Mouse (Mus musculus) erythroblast, embryonic 14.5 days (primary cell): Measurements from ENCODE around the gene Dhx58. TPM values are rescaled to one million over a fixed set of nuclear protein-coding genes. Genes with fewer than 3 reads are reported as not detected.

Experiments used
- H3K27me3 ChIP-seq: 2 replicates; pipeline ENCODE4 v1.6.1; 2012; ENCODE audit warnings: inconsistent platforms; ENCODE audit not compliant: control insufficient read depth
- H3K36me3 ChIP-seq: 2 replicates; pipeline ENCODE4 v1.6.1; 2012; ENCODE audit warnings: mild to moderate bottlenecking, inconsistent platforms; ENCODE audit not compliant: control insufficient read depth
- H3K4me1 ChIP-seq: 2 replicates; pipeline ENCODE4 v1.6.1; 2012; ENCODE audit warnings: inconsistent platforms; ENCODE audit not compliant: control insufficient read depth
- H3K4me3 ChIP-seq: replicated peaks from 2 replicates; pipeline ENCODE3; 2012; ENCODE audit warnings: moderate library complexity, mild to moderate bottlenecking, inconsistent platforms
- H3K9me3 ChIP-seq: 2 replicates; pipeline ENCODE4 v1.6.1; 2012; ENCODE audit warnings: low read length, inconsistent platforms, mixed read lengths; ENCODE audit not compliant: control insufficient read depth
- GATA1 ChIP-seq: IDR thresholded peaks from 2 replicates; pipeline ENCODE4 v1.6.1; 2012; ENCODE audit warnings: low read length, inconsistent platforms, mixed read lengths
- TAL1 ChIP-seq: IDR thresholded peaks from 3 replicates; pipeline ENCODE4 v1.6.1; 2012; ENCODE audit warnings: low read length, inconsistent platforms, mixed read lengths
- polyA plus RNA-seq: library from polyadenylated mRNA; stranded (reverse); fragments of >175 nt; gene quantifications from 2 replicates; pipeline ENCODE4 v1.2.3, GENCODE M21; 2012

Dhx58 gene
- polyA plus RNA-seq, 1 experiment, result 0.20 TPM

- Histone ChIP-seq H3K27me3 (no peaks in the 10 kb centered on the region), H3K4me1 (peaks cover 40% of the 10 kb centered on the region), H3K36me3 (peaks cover 69% of the 10 kb centered on the region), H3K9me3 (no peaks in the 10 kb centered on the region), H3K4me3 (no peak overlapping the region)
- TF ChIP-seq TAL1, result no peak
- no peak for TF ChIP-seq GATA1
Measured at GRCm38 (mm10) chr11:100709201-100709810, 5.2 kb upstream of the Dhx58 start.

DNA sequence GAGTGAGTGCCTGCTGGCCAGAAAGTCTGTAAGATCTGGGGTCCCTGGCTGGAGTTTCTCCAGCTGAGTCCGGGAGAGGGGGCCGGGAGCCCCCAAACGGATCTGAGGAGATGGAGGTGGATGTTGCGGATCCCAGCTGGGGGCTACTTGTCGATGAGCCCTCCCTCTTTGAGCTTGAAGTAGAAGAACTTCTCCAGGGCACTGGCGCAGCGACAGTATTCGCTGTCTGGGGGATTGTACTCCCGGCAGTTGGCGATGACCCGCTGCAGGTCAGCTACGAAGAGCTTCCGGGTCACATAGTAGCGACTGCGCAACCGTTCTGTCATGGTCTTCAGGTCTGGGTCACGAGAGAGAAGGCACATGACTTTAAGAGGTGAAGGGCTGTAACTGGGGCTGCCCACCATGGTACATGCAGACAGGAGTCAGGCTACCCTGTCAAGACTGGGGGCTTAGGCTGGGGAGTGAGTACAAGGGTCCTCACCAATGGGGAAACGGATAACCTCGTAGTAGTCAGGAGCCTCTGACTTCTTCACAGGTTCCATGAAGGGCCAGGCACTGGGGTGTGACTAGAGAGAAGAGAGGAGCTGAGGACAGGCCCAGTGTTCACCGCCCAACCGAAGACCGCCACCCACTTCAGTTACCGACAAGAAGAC lies 1.1 kb upstream of the Dhx58 start:
- H3K4me1 ChIP-seq, result peaks cover 30% of the 10 kb centered on the region
- H3K9me3 ChIP-seq, result no peaks in the 10 kb centered on the region
- H3K4me3 ChIP-seq, result no peak overlapping the region
- H3K36me3 ChIP-seq, result peaks cover 51% of the 10 kb centered on the region
- TF ChIP-seq TAL1 (no peak), GATA1 (no peak)
- no peaks in the 10 kb centered on the region for H3K27me3 ChIP-seq

GRCm38 (mm10) chr11:100703366-100703765 lies 705 bp downstream of the Dhx58 start:
- Histone ChIP-seq H3K4me1 (peaks cover 30% of the 10 kb centered on the region), H3K4me3 (no peak overlapping the region), H3K36me3 (peaks cover 34% of the 10 kb centered on the region), H3K9me3 (no peaks in the 10 kb centered on the region), H3K27me3 (no peaks in the 10 kb centered on the region)
- no peak for TF ChIP-seq TAL1
- TF ChIP-seq GATA1, result no peak

DNA sequence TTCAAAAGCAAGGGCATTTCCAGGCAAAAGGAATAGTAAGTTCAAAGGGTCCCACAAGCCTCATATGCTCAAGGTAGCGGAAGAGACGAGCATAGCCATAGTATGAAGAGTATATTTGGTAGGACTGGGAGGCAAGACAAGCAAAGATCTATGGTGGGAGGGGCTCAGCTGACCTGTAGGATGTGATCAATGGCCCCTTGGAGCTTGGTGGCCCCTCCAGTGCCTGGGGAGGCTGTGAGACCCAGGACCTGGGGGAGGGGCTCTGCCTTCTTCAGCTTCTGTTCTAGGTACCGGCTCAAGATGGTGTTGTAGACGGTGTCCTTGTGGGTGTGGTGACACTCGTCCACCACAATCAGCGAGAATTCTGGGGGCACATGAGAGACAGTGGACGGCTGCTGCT lies 1.2 kb downstream of the Dhx58 start:
- Histone ChIP-seq H3K36me3 (peaks cover 29% of the 10 kb centered on the region), H3K4me3 (peak overlapping the region; percentile 48), H3K9me3 (no peaks in the 10 kb centered on the region), H3K4me1 (peaks cover 30% of the 10 kb centered on the region), H3K27me3 (no peaks in the 10 kb centered on the region)
- TF ChIP-seq GATA1 (no peak), TAL1 (no peak)

DNA sequence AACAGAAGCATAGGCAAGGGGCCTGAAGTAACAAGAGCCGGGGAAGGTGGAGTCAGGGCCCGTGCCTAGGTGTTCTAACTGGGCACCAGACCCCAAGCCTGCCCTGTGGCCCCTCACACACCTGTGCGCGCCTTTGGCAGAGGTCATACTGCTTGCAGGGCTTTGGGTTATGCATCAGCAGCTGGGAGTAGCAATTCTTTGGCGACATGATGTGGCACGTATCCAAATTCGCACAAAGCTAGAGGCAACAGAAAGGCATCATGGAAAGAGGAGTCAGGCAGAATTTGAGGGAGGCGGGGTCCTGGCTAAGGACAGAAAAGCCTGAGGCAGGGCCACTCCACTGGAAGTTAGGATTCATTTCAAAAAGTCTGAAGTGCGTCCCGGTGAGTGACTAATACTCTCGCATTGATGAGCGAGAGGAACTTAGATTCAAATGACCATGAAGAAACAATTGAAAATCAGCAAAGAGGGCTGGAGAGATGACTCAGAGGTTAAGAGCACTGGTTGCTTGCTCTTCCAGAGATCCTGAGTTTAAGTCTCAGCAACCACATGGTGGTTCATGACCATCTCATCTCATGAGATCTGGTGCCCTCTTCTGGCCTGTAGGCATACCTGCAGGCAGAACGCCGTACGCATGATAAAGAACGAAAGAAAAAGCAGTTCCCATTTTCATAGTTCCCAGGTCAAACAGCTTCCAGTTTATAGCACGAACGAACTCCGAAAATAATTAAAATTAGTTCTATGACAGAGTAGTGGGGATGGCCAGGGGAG lies 1.8 kb downstream of the Dhx58 start:
- Histone ChIP-seq H3K9me3 (no peaks in the 10 kb centered on the region), H3K27me3 (no peaks in the 10 kb centered on the region), H3K36me3 (peaks cover 23% of the 10 kb centered on the region), H3K4me3 (peak overlapping the region; percentile 48), H3K4me1 (peaks cover 30% of the 10 kb centered on the region)
- TF ChIP-seq GATA1, result no peak
- no peak for TF ChIP-seq TAL1

DNA sequence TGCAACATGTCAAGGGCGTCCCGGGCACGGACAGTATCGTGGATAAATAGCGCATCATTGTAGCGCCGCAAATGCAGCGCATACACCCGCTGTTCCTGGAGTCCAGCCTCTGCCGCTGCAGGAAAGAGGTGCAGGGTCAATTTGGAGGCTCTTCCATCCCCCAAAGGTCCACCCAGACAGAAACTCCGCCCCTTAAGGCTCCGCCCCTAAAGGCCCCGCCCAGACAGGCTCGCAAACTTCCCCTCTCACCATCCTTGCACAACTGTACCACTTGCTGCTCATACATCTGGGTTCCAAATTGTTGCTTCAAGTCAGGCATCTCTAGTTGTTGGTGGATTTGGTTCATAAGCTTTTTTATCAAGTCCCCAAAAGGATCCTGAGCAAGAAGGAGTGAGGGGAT lies 2.8 kb downstream of the Dhx58 start:
- no peaks in the 10 kb centered on the region for H3K9me3 ChIP-seq
- H3K36me3 ChIP-seq, result peaks cover 17% of the 10 kb centered on the region
- no peaks in the 10 kb centered on the region for H3K27me3 ChIP-seq
- TF ChIP-seq GATA1, result no peak
- no peak for TF ChIP-seq TAL1
- H3K4me1 ChIP-seq, result peaks cover 30% of the 10 kb centered on the region
- H3K4me3 ChIP-seq, result peak overlapping the region; percentile 24

- H3K4me1 ChIP-seq, result peaks cover 30% of the 10 kb centered on the region
- H3K27me3 ChIP-seq, result no peaks in the 10 kb centered on the region
- TF ChIP-seq TAL1 (no peak), GATA1 (no peak)
- H3K36me3 ChIP-seq, result peaks cover 11% of the 10 kb centered on the region
- H3K9me3 ChIP-seq, result no peaks in the 10 kb centered on the region
- no peak overlapping the region for H3K4me3 ChIP-seq
Measured at GRCm38 (mm10) chr11:100700710-100701109, 3.4 kb downstream of the Dhx58 start.

DNA sequence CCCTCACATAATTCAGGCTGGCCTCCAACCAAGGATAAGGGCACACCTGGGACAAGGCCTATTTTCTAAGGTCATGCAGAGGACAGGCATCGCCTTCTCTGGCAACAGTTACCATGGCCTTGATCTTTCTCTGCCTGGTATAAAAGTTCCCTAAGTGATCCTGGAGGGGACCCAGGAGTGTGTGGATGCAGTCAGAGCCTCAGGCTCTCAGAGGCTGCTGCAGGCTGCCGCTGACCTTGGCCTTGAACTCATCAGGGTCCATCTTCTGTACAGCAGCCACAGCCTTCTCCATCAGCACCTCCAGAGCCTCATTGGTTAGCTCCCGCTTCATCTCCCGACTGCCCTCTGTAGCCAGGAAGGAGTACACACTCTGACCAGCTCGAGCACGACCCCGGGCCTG lies 6.2 kb downstream of the Dhx58 start:
- no peak for TF ChIP-seq GATA1
- no peak for TF ChIP-seq TAL1
- Histone ChIP-seq H3K9me3 (no peaks in the 10 kb centered on the region), H3K4me3 (no peak overlapping the region), H3K4me1 (peaks cover 18% of the 10 kb centered on the region), H3K27me3 (peaks cover 7% of the 10 kb centered on the region), H3K36me3 (no peaks in the 10 kb centered on the region)

DNA sequence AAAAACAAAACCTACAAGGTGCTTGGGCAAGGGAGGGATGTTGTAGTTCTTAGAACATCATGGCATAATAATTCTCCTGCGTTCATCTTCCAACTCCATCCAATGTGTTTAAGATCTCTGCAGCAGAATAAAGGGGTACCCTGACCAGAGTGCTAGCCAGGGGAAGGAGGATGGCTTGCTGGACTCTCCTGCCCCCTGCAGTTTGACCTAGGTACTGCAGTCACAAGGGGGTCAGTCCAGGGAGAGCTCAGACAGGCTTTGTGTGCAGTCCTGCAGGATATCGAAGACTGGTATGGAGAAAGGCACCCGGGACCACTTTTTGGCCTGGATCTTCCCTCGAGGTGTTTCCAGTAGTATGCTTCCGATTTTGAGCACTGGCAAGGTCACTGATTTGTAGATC lies 9.1 kb downstream of the Dhx58 start:
- Histone ChIP-seq H3K9me3 (no peaks in the 10 kb centered on the region), H3K4me1 (peaks cover 2% of the 10 kb centered on the region; the same call in 1 of the 2 replicates), H3K27me3 (peaks cover 35% of the 10 kb centered on the region), H3K36me3 (no peaks in the 10 kb centered on the region), H3K4me3 (no peak overlapping the region)
- TF ChIP-seq TAL1 (no peak), GATA1 (no peak)
